In the genomic region with DNA sequence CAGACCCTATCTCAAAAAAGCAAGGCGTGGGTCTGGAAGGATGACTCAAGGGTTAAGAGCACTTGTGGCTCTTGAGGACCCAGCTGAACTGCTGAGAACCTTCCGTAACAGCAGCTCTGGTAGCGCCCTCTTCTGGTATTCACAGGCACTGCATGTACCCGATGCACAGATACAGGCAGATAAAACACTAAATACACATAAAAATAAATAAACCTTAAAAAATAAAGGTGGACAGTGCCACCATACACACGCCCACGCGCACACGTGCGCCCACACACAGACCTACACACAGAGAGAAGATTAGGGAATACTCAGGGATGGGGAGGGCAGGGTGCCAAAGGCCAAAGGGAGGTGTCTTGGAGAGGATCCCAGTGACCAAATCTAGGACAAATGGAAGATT, we compare ENCODE assay signal across 9 mouse cellular contexts. TPM values are rescaled to one million over a fixed set of nuclear protein-coding genes. Genes with fewer than 3 reads are reported as not detected.
A peak's percentile ranks its signal among the peaks of the same experiment; 100 is the strongest.
DNase-seq lines count a peak whose midpoint lies in the region; TF ChIP-seq lines count a peak whose summit lies in the region.
"Had no signal": no experiment of that assay in that cellular context is flagged by ENCODE, and none has a peak within 500 bp of the region (broad histone marks: within the 10 kb centered on the region; RNA-seq: fewer than 3 reads in every experiment).

No protein-coding gene starts in this region.

- H3K79me3 ChIP-seq in C2C12 (ENCODE audit: low read depth) = no peaks in the 10 kb centered on the region

- peak; percentile 34 to 45 for DNase-seq in heart, adult 2 months
- DNase-seq in heart, embryonic 10.5 days (ENCODE audit: low spot score) = no peak
- peak; percentile 76 for DNase-seq in adrenal gland, postnatal 10 days
- DNase-seq in frontal cortex, postnatal 25 days (ENCODE audit: low spot score in 2 of 2) = peak; percentile 12 to 28
- peak; percentile 22 to 31 for DNase-seq in left cerebral cortex, postnatal 25 days (ENCODE audit: low spot score in 2 of 2)
- peak; percentile 68 to 71 for DNase-seq in thymus, postnatal 36 days

- WGBS in heart, adult 2 months = 7% methylated on average over 9 of the region's 9 CpGs
- whole genome bisulfite sequencing in heart, embryonic 10.5 days = 9% methylated on average over 9 of the region's 9 CpGs
- 7% methylated on average over 9 of the region's 9 CpGs for WGBS in olfactory bulb, adult 2 months

- no peak for TF ChIP-seq EP300 in heart, adult 2 months (IDR thresholded peaks at IDR 0.05; ENCODE audit: insufficient read depth, low read depth, low read length)

- H3K27me3 ChIP-seq in heart, adult 2 months (ENCODE audit: control insufficient read depth, insufficient read depth, low read length) = peaks cover 7% of the 10 kb centered on the region
- H3K27me3 ChIP-seq in heart, embryonic 10.5 days (ENCODE audit: insufficient read depth, poor library complexity, severe bottlenecking) = peaks cover 51% of the 10 kb centered on the region
- H3K27me3 ChIP-seq in C2C12 (ENCODE audit: control insufficient read depth, insufficient read depth, insufficient read length) = peaks cover 19% of the 10 kb centered on the region

- no peaks in the 10 kb centered on the region; the same call in 1 of the 2 replicates for H3K4me1 ChIP-seq in heart, adult 2 months (ENCODE audit: control insufficient read depth, insufficient read depth, low read length)
- H3K4me1 ChIP-seq in heart, embryonic 10.5 days = peaks cover 6% of the 10 kb centered on the region
- peaks cover 4% of the 10 kb centered on the region for H3K4me1 ChIP-seq in olfactory bulb, adult 2 months (ENCODE audit: control insufficient read depth, insufficient read depth, low read length)

- TF ChIP-seq POLR2A in heart, adult 2 months (IDR thresholded peaks at IDR 0.05; ENCODE audit: insufficient read depth, low read depth, low read length) = no peak
- no peak for TF ChIP-seq POLR2A in olfactory bulb, adult 2 months (IDR thresholded peaks at IDR 0.05; ENCODE audit: insufficient read depth, low read depth, low read length)

- TF ChIP-seq CTCF in heart, adult 2 months (IDR thresholded peaks at IDR 0.05) = peak; percentile 78
- TF ChIP-seq CTCF in C2C12 (IDR thresholded peaks at IDR 0.05; ENCODE audit: control insufficient read depth, insufficient read depth, insufficient read length) = peak; percentile 43
- TF ChIP-seq CTCF in olfactory bulb, adult 2 months (IDR thresholded peaks at IDR 0.05; ENCODE audit: insufficient read depth, low read depth, low read length) = peak; percentile 61; the same call in 1 of the 2 replicates

- H3K27ac ChIP-seq in heart, adult 2 months = no peak overlapping the region
- no peak overlapping the region for H3K27ac ChIP-seq in heart, embryonic 10.5 days
- H3K27ac ChIP-seq in olfactory bulb, adult 2 months (ENCODE audit: insufficient read depth, low read depth, low read length) = no peak overlapping the region
- H3K27ac ChIP-seq: limb, embryonic 13.5 days had no signal

- no peak overlapping the region for H3K4me3 ChIP-seq in heart, adult 2 months
- H3K4me3 ChIP-seq in heart, embryonic 10.5 days = no peak overlapping the region
- H3K4me3 ChIP-seq in C2C12 (ENCODE audit: insufficient read depth, poor library complexity, severe bottlenecking) = no peak overlapping the region
- H3K4me3 ChIP-seq in olfactory bulb, adult 2 months (ENCODE audit: insufficient read depth, low read depth, low read length) = no peak overlapping the region
- H3K4me3 ChIP-seq: limb, embryonic 13.5 days had no signal

- H3K36me3 ChIP-seq in heart, adult 2 months (ENCODE audit: control insufficient read depth, insufficient read depth, low read length) = no peaks in the 10 kb centered on the region
- H3K36me3 ChIP-seq in heart, embryonic 10.5 days = no peaks in the 10 kb centered on the region
- H3K36me3 ChIP-seq in C2C12 (ENCODE audit: control insufficient read depth, insufficient read depth) = no peaks in the 10 kb centered on the region
- H3K36me3 ChIP-seq: limb, embryonic 13.5 days had no signal

- H3K9me3 ChIP-seq in heart, embryonic 10.5 days = no peaks in the 10 kb centered on the region
- H3K9me3 ChIP-seq: limb, embryonic 13.5 days had no signal

- no peak overlapping the region for H3ac ChIP-seq in C2C12 (ENCODE audit: control insufficient read depth, insufficient read length, low read depth)

- no peaks in the 10 kb centered on the region for H3K79me2 ChIP-seq in heart, adult 2 months (replicated peaks; ENCODE audit: control insufficient read depth, insufficient read depth, low read length)
- H3K79me2 ChIP-seq in C2C12 (ENCODE audit: control insufficient read depth, insufficient read depth) = no peaks in the 10 kb centered on the region

- H3K9ac ChIP-seq in heart, adult 2 months (ENCODE audit: low read depth, low read length) = no peak overlapping the region
- H3K9ac ChIP-seq: limb, embryonic 13.5 days had no signal

- intact Hi-C loops in heart, adult 2 months (cut with DNase I) = no loop called here
- intact Hi-C loops in left cerebral cortex, postnatal 25 days (cut with DNase I) = no loop called here

TF ChIP-seq in C2C12, 6 proteins besides CTCF, POLR2A, EP300 and RAD21:
- no peak for TF ChIP-seq MAX (IDR thresholded peaks at IDR 0.05)
- TF ChIP-seq USF1 (IDR thresholded peaks at IDR 0.05; ENCODE audit: low read depth) = no peak
- no peak for TF ChIP-seq CEBPB (IDR thresholded peaks at IDR 0.05; ENCODE audit: low read depth)
- no peak for TF ChIP-seq MYOG (IDR thresholded peaks at IDR 0.05; ENCODE audit: control insufficient read depth, extremely low read depth, insufficient read length)
- no peak for TF ChIP-seq FOSL1 (IDR thresholded peaks at IDR 0.05; ENCODE audit: insufficient read depth, low read length, poor library complexity, severe bottlenecking)
- TF ChIP-seq MYOD1 (IDR thresholded peaks at IDR 0.05; ENCODE audit: control insufficient read depth, insufficient read length, low read depth) = no peak

RNA-seq across cellular contexts. Expression of a gene that starts 6.1 kb away (rescaled TPM):
- total RNA-seq in heart, adult 2 months (2021) = not detected
- polyA plus RNA-seq in heart, adult 2 months (2012; rRNA removed) = not detected in 2 replicates
- polyA plus RNA-seq in heart, embryonic 10.5 days (2016; fragmentation: Nextera tagmentation; extraction: Ambion mirVana) = 0.18 and 0.22 TPM in 2 replicates
- not detected for polyA plus RNA-seq in C2C12 (2012; fragmentation: generic; extraction: Trizol)
- total RNA-seq in adrenal gland, postnatal 10 days (2021) = under 1 TPM; 0.24 to 0.27 TPM
- total RNA-seq in left cerebral cortex, postnatal 25 days (2021) = under 1 TPM; 0.73 to 0.92 TPM
- not detected in 2 replicates for polyA plus RNA-seq in olfactory bulb, adult 2 months (2012; ENCODE audit: insufficient read depth, insufficient read length, low replicate concordance, missing spikeins)

RNA-seq across cellular contexts. Expression of a gene that starts 31.9 kb away (rescaled TPM):
- total RNA-seq in heart, adult 2 months (2021) = under 1 TPM; 0.27 to 0.34 TPM
- polyA plus RNA-seq in heart, adult 2 months (2012; rRNA removed) = 0.20 and 0.25 TPM in 2 replicates
- polyA plus RNA-seq in heart, embryonic 10.5 days (2016; fragmentation: Nextera tagmentation; extraction: Ambion mirVana) = not detected in 2 replicates
- polyA plus RNA-seq in C2C12 (2012; fragmentation: generic; extraction: Trizol) = 4.1 TPM
- total RNA-seq in adrenal gland, postnatal 10 days (2021) = 1 to 10 TPM; 3.6 TPM
- total RNA-seq in left cerebral cortex, postnatal 25 days (2021) = under 1 TPM; 0.16 to 0.27 TPM
- polyA plus RNA-seq in olfactory bulb, adult 2 months (2012; ENCODE audit: insufficient read depth, insufficient read length, low replicate concordance, missing spikeins) = not detected in 2 replicates

RNA-seq across cellular contexts. Expression of a gene that starts 34.0 kb away (rescaled TPM):
- not detected for total RNA-seq in heart, adult 2 months (2021)
- polyA plus RNA-seq in heart, adult 2 months (2012; rRNA removed) = 0.15 and 0.27 TPM in 2 replicates
- polyA plus RNA-seq in heart, embryonic 10.5 days (2016; fragmentation: Nextera tagmentation; extraction: Ambion mirVana) = not detected in 2 replicates
- not detected for polyA plus RNA-seq in C2C12 (2012; fragmentation: generic; extraction: Trizol)
- not detected for total RNA-seq in adrenal gland, postnatal 10 days (2021)
- not detected for total RNA-seq in left cerebral cortex, postnatal 25 days (2021)
- not detected in 2 replicates for polyA plus RNA-seq in olfactory bulb, adult 2 months (2012; ENCODE audit: insufficient read depth, insufficient read length, low replicate concordance, missing spikeins)
- polyA plus RNA-seq: limb, embryonic 13.5 days had no signal

RNA-seq across cellular contexts. Expression of a gene that starts 55.0 kb away (rescaled TPM):
- under 1 TPM in 1 of 2 experiments, not detected in 1; 0.07 TPM for total RNA-seq in heart, adult 2 months (2021)
- polyA plus RNA-seq in heart, adult 2 months (2012; rRNA removed) = 0.08 TPM in 1 of 2 replicates, not detected in the other
- polyA plus RNA-seq in heart, embryonic 10.5 days (2016; fragmentation: Nextera tagmentation; extraction: Ambion mirVana) = 0.60 and 1.3 TPM in 2 replicates
- polyA plus RNA-seq in C2C12 (2012; fragmentation: generic; extraction: Trizol) = 0.35 TPM
- under 1 TPM; 0.54 to 0.73 TPM for total RNA-seq in adrenal gland, postnatal 10 days (2021)
- 1 to 10 TPM; 6.7 TPM for total RNA-seq in left cerebral cortex, postnatal 25 days (2021)
- polyA plus RNA-seq in olfactory bulb, adult 2 months (2012; ENCODE audit: insufficient read depth, insufficient read length, low replicate concordance, missing spikeins) = not detected in 2 replicates

RNA-seq across cellular contexts. Expression of a gene that starts 55.1 kb away (rescaled TPM):
- total RNA-seq in heart, adult 2 months (2021) = 10 to 100 TPM; 53.2 to 65.2 TPM
- polyA plus RNA-seq in heart, adult 2 months (2012; rRNA removed) = 50.4 and 57.3 TPM in 2 replicates
- polyA plus RNA-seq in heart, embryonic 10.5 days (2016; fragmentation: Nextera tagmentation; extraction: Ambion mirVana) = 20.0 and 20.7 TPM in 2 replicates
- polyA plus RNA-seq in C2C12 (2012; fragmentation: generic; extraction: Trizol) = 48.0 TPM
- total RNA-seq in adrenal gland, postnatal 10 days (2021) = 10 to 100 TPM; 20.0 to 23.1 TPM
- 10 to 100 TPM; 11.1 to 13.2 TPM for total RNA-seq in left cerebral cortex, postnatal 25 days (2021)
- polyA plus RNA-seq in olfactory bulb, adult 2 months (2012; ENCODE audit: insufficient read depth, insufficient read length, low replicate concordance, missing spikeins) = not detected in 2 replicates
